Mouse (Mus musculus): ENCODE measurements around the gene Gkn1.

Gene Gkn1

DNA sequence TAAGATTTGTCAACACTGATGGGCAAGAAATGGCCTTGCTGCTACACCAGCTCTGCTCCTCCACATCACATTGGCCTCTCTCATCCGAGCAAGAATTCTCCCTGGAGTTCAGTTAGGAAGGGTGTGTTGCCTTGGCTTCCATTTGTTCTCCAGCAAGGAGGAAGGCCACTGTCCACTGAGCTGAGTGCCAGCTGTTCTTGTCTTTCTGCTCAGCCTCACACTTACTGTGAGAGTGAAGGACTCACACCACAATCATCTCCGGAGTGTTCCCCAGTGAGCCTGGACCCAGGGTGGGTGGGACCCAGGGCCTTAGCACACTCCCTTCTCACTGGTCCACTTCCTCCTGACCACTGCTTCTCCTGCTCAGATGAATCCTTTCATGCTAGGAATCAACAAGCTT lies 23.8 kb downstream of the Gkn1 start:
- DNase-seq (ENCODE audit: low read depth in 2 of 2, low spot score in 2 of 2): no peak

DNA sequence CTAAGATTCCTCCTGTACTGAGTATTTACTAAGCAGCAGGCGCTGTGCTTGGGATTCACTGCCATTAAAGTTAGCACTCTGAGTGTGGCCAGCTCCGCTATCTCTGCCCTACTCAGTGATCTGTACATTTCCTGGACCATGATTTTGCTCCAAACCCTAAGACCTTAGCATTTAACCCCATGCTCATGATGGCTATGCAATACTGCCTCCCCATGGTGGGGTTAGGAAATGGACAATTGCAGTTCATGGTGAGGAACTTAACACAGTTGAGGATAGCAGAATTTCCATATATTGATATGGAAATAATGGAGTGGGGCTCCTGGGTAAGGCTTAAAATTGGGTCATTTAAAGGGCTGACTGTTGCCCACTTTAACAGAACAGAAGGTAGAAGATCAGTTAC lies 27.4 kb downstream of the Gkn1 start:
- peak; percentile 25 to 51 for DNase-seq (ENCODE audit: low read depth in 2 of 2, low spot score in 2 of 2)

- DNase-seq (ENCODE audit: low read depth in 2 of 2, low spot score in 2 of 2): no peak
These were observed 32.1 kb downstream of the Gkn1 start for GRCm38 (mm10) chr6:87318651-87319050.

GRCm38 (mm10) chr6:87316966-87317365 lies 33.8 kb downstream of the Gkn1 start:
- no peak for DNase-seq (ENCODE audit: low read depth in 2 of 2, low spot score in 2 of 2)

DNA sequence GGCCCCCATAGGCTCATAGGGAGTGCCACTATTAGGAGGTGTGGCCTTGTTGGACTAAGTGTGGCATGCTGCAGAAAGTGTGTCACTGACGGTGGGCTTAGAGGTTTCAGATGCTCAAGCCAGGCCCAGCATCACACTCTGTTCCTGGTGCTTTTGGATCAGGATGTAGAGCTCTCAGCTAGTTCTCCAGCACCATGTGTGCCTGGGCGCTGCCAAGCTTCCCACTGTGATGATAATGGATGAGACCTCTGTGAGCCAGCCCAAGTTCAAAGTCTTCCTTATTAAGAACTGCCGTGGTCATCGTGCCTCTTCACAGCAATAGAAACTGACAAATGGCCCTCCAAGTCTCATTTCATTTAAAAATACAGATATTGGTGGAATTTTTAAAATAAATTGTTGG lies 38.0 kb downstream of the Gkn1 start:
- DNase-seq (ENCODE audit: low read depth in 2 of 2, low spot score in 2 of 2): no peak

DNA sequence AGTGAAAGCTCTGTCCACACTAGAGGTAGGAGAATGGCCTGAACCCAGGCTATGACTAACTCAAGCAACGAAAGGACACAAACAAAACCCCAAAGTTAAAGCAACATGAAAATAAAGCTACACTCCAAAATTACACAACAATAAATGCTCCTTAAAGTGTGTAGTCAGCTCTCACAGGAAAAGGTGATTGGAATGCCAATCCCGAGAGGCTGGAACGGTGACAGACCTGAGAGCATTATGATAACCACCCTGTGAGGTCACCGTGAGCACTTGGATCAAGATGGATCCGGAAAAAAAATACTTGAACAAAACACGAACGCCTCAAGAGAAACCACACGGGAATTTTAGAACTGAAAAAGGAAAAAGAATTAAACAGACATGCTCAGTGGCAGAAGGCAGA lies 46.3 kb downstream of the Gkn1 start:
- no peak for DNase-seq (ENCODE audit: low read depth in 2 of 2, low spot score in 2 of 2)

GRCm38 (mm10) chr6:87302746-87303145 lies 48.0 kb downstream of the Gkn1 start:
- DNase-seq (ENCODE audit: low read depth in 2 of 2, low spot score in 2 of 2): no peak

GRCm38 (mm10) chr6:87301991-87302390 lies 48.8 kb downstream of the Gkn1 start:
- DNase-seq (ENCODE audit: low read depth in 2 of 2, low spot score in 2 of 2): no peak

Data from CD8-positive naive resting alpha-beta T cell, adult 2 months (primary cell).